In genomic region chrX:152673431-152673830, GRCm38 (mm10) we compare ENCODE assay signal across 32 mouse cellular contexts.
A peak's percentile ranks its signal among the peaks of the same experiment; 100 is the strongest.
DNase-seq lines count a peak whose midpoint lies in the region; ATAC-seq and TF ChIP-seq lines count a peak whose summit lies in the region.
"Had no signal": no experiment of that assay in that cellular context is flagged by ENCODE, and none has a peak within 500 bp of the region (broad histone marks: within the 10 kb centered on the region; RNA-seq: fewer than 3 reads in every experiment).

No protein-coding gene starts in this region.

- DNase-seq in adrenal gland, adult 2 months, result peak; percentile 7
- DNase-seq in adrenal gland, adult 8-10 months, result no peak
- peak; percentile 13 for DNase-seq in kidney, adult 2 months
- DNase-seq in lung, embryonic 14.5 days, result peak; percentile 56
- DNase-seq in lung, adult 2 months, result no peak
- peak; percentile 28 for DNase-seq in adrenal gland, postnatal 14 days
- DNase-seq in thymus, postnatal 10 days (ENCODE audit: low spot score in 2 of 2), result no peak
- DNase-seq: cerebellum, adult 9-10 months; embryo, embryonic 11 days; gastrocnemius, postnatal 25 days; heart, adult 18-20 months; kidney, adult 18-20 months; layer of hippocampus, adult 9-11 months; liver, embryonic 13.5 days; right cerebral cortex, postnatal 4 days; thymus, adult 18-20 months; thymus, postnatal 36 days had no signal

- no peaks in the 10 kb centered on the region for H3K4me1 ChIP-seq in kidney, adult 2 months (ENCODE audit: control insufficient read depth, insufficient read depth, low read length)
- no peaks in the 10 kb centered on the region for H3K4me1 ChIP-seq in kidney, embryonic 16.5 days (ENCODE audit: insufficient read depth, low read length)
- H3K4me1 ChIP-seq in lung, embryonic 14.5 days (ENCODE audit: insufficient read depth), result no peaks in the 10 kb centered on the region
- no peaks in the 10 kb centered on the region for H3K4me1 ChIP-seq in lung, adult 2 months (ENCODE audit: control insufficient read depth, insufficient read depth, low read length)
- H3K4me1 ChIP-seq: embryonic facial prominence, embryonic 12.5 days; hindbrain, embryonic 10.5 days; hindbrain, embryonic 15.5 days; limb, embryonic 10.5 days; limb, embryonic 15.5 days; liver, embryonic 13.5 days; lung, embryonic 15.5 days; midbrain, embryonic 10.5 days had no signal

- no peaks in the 10 kb centered on the region for H3K9me3 ChIP-seq in kidney, embryonic 16.5 days (ENCODE audit: low read length)
- H3K9me3 ChIP-seq in lung, embryonic 14.5 days (ENCODE audit: low read depth, low read length), result no peaks in the 10 kb centered on the region
- H3K9me3 ChIP-seq: embryonic facial prominence, embryonic 12.5 days; G1E; heart, embryonic 12.5 days; hindbrain, embryonic 10.5 days; hindbrain, embryonic 15.5 days; limb, embryonic 10.5 days; limb, embryonic 15.5 days; liver, embryonic 13.5 days; lung, embryonic 15.5 days; midbrain, embryonic 10.5 days had no signal

- no peak for TF ChIP-seq POLR2A in kidney, adult 2 months (IDR thresholded peaks at IDR 0.05; ENCODE audit: low read depth, low read length)
- TF ChIP-seq POLR2A in lung, adult 2 months (IDR thresholded peaks at IDR 0.05; ENCODE audit: borderline replicate concordance, extremely low read depth, low read depth, low read length), result no peak

- no peaks in the 10 kb centered on the region for H3K36me3 ChIP-seq in kidney, adult 2 months (ENCODE audit: control insufficient read depth, insufficient read depth, low read length)
- no peaks in the 10 kb centered on the region for H3K36me3 ChIP-seq in kidney, embryonic 16.5 days (ENCODE audit: insufficient read depth, low read length)
- H3K36me3 ChIP-seq in lung, embryonic 14.5 days (ENCODE audit: insufficient read depth), result no peaks in the 10 kb centered on the region
- H3K36me3 ChIP-seq: embryonic facial prominence, embryonic 12.5 days; G1E; heart, embryonic 12.5 days; hindbrain, embryonic 10.5 days; hindbrain, embryonic 15.5 days; limb, embryonic 10.5 days; limb, embryonic 15.5 days; liver, embryonic 13.5 days; lung, embryonic 15.5 days; midbrain, embryonic 10.5 days had no signal

- TF ChIP-seq CTCF in kidney, adult 2 months (conservative IDR thresholded peaks at IDR 0.05; ENCODE audit: insufficient read depth, insufficient read length, low read depth, low read length), result no peak
- TF ChIP-seq CTCF in lung, embryonic 14.5 days (IDR thresholded peaks at IDR 0.05; ENCODE audit: low read depth), result no peak
- TF ChIP-seq CTCF in lung, adult 2 months (IDR thresholded peaks at IDR 0.05; ENCODE audit: insufficient read depth, low read length), result no peak

- no peak for ATAC-seq in kidney, embryonic 16.5 days (ENCODE audit: low FRiP score, low TSS enrichment)
- ATAC-seq in lung, embryonic 14.5 days (ENCODE audit: insufficient read depth), result no peak; the same call in 1 of the 2 replicates
- ATAC-seq: forebrain, embryonic 14.5 days; inflammation-experienced regulatory T-cells, adult 6 months; midbrain, embryonic 16.5 days; Patski had no signal

- H3K27me3 ChIP-seq in kidney, adult 2 months (replicated peaks; ENCODE audit: control insufficient read depth, insufficient read depth, low read length), result no peaks in the 10 kb centered on the region
- H3K27me3 ChIP-seq in kidney, embryonic 16.5 days (ENCODE audit: insufficient read depth, low read length), result peaks cover 3% of the 10 kb centered on the region; the same call in 1 of the 2 replicates
- H3K27me3 ChIP-seq in lung, embryonic 14.5 days (ENCODE audit: insufficient read depth, low read length), result no peaks in the 10 kb centered on the region
- H3K27me3 ChIP-seq: embryonic facial prominence, embryonic 12.5 days; heart, embryonic 12.5 days; liver, embryonic 13.5 days had no signal

- 64% methylated on average over 3 of the region's 3 CpGs for WGBS in kidney, adult 2 months
- WGBS in kidney, embryonic 16.5 days, result 65% methylated on average over 3 of the region's 3 CpGs
- 70% methylated on average over 3 of the region's 3 CpGs for WGBS in lung, embryonic 14.5 days
- WGBS in lung, adult 2 months, result 61% methylated on average over 3 of the region's 3 CpGs

- no peak overlapping the region for H3K4me3 ChIP-seq in kidney, adult 2 months (ENCODE audit: insufficient read depth, low read depth, low read length)
- no peak overlapping the region for H3K4me3 ChIP-seq in kidney, embryonic 16.5 days (ENCODE audit: low read length)
- no peak overlapping the region for H3K4me3 ChIP-seq in lung, embryonic 14.5 days (ENCODE audit: low read depth, low read length)
- H3K4me3 ChIP-seq in lung, adult 2 months (replicated peaks; ENCODE audit: extremely low read depth, low read depth, low read length), result no peak overlapping the region
- H3K4me3 ChIP-seq: embryonic facial prominence, embryonic 12.5 days; heart, embryonic 12.5 days; hindbrain, embryonic 10.5 days; hindbrain, embryonic 15.5 days; limb, embryonic 10.5 days; limb, embryonic 15.5 days; liver, embryonic 13.5 days; lung, embryonic 15.5 days; midbrain, embryonic 10.5 days had no signal

- no peak overlapping the region for H3K27ac ChIP-seq in kidney, adult 2 months (ENCODE audit: insufficient read depth, low read depth, low read length)
- H3K27ac ChIP-seq in kidney, embryonic 16.5 days (ENCODE audit: low read length), result no peak overlapping the region
- no peak overlapping the region for H3K27ac ChIP-seq in lung, embryonic 14.5 days (ENCODE audit: low read depth)
- H3K27ac ChIP-seq: embryonic facial prominence, embryonic 12.5 days; hindbrain, embryonic 10.5 days; hindbrain, embryonic 15.5 days; limb, embryonic 10.5 days; limb, embryonic 15.5 days; liver, embryonic 13.5 days; lung, embryonic 15.5 days; midbrain, embryonic 10.5 days; stomach, postnatal 0 days had no signal

- H3K9ac ChIP-seq in kidney, embryonic 16.5 days (replicated peaks; ENCODE audit: low read length), result no peak overlapping the region
- no peak overlapping the region for H3K9ac ChIP-seq in lung, embryonic 14.5 days
- H3K9ac ChIP-seq: embryonic facial prominence, embryonic 12.5 days; heart, embryonic 12.5 days; hindbrain, embryonic 15.5 days; limb, embryonic 15.5 days; liver, embryonic 13.5 days; lung, embryonic 15.5 days had no signal

- no peak overlapping the region for H3K4me2 ChIP-seq in kidney, embryonic 16.5 days (replicated peaks; ENCODE audit: low read depth, low read length)
- H3K4me2 ChIP-seq in lung, embryonic 14.5 days, result no peak overlapping the region
- H3K4me2 ChIP-seq: embryonic facial prominence, embryonic 12.5 days; heart, embryonic 12.5 days; hindbrain, embryonic 15.5 days; limb, embryonic 15.5 days; liver, embryonic 13.5 days; lung, embryonic 15.5 days had no signal

Comparison
In these comparisons a context has a peak if more than half of its experiments do, and no peak if none do; other contexts are left out.
1. DNase-seq: peak in adrenal gland, adult 2 months (single experiment), kidney, adult 2 months (single experiment), lung, embryonic 14.5 days (single experiment) and adrenal gland, postnatal 14 days (single experiment); none in adrenal gland, adult 8-10 months (single experiment), lung, adult 2 months (single experiment) and thymus, postnatal 10 days (0 of 2).